Mouse (Mus musculus): ENCODE data around the gene Dnaja3. TPM values are rescaled to one million over a fixed set of nuclear protein-coding genes. Genes with fewer than 3 reads are reported as not detected.

Dnaja3 gene
- polyA plus RNA-seq, 1 experiment: 26.9 TPM

GRCm38 (mm10) chr16:4642190-4642589 lies 2.4 kb downstream of the Dnaja3 start:
- no peak for DNase-seq (ENCODE audit: low read depth)

GRCm38 (mm10) chr16:4642937-4643336 lies 3.1 kb downstream of the Dnaja3 start:
- DNase-seq (ENCODE audit: low read depth): peak; percentile 96

- no peak for DNase-seq (ENCODE audit: low read depth)
Observed at GRCm38 (mm10) chr16:4643670-4644419, 4.1 kb downstream of the Dnaja3 start.

- no peak for DNase-seq (ENCODE audit: low read depth)
Observed at GRCm38 (mm10) chr16:4645867-4646266, 6.1 kb downstream of the Dnaja3 start.

- no peak for DNase-seq (ENCODE audit: low read depth)
Observed at GRCm38 (mm10) chr16:4646831-4647230, 7.0 kb downstream of the Dnaja3 start.

- DNase-seq (ENCODE audit: low read depth): no peak
Observed at GRCm38 (mm10) chr16:4647651-4648141, 7.9 kb downstream of the Dnaja3 start.

- no peak for DNase-seq (ENCODE audit: low read depth)
Observed at GRCm38 (mm10) chr16:4648416-4649023, 8.7 kb downstream of the Dnaja3 start.

- no peak for DNase-seq (ENCODE audit: low read depth)
Observed at GRCm38 (mm10) chr16:4649211-4649610, 9.4 kb downstream of the Dnaja3 start.

GRCm38 (mm10) chr16:4649692-4650091 lies 9.9 kb downstream of the Dnaja3 start:
- no peak for DNase-seq (ENCODE audit: low read depth)

GRCm38 (mm10) chr16:4650161-4650560 lies 10.4 kb downstream of the Dnaja3 start:
- no peak for DNase-seq (ENCODE audit: low read depth)

GRCm38 (mm10) chr16:4651081-4651480 lies 11.3 kb downstream of the Dnaja3 start:
- no peak for DNase-seq (ENCODE audit: low read depth)

GRCm38 (mm10) chr16:4651624-4652023 lies 11.8 kb downstream of the Dnaja3 start:
- DNase-seq (ENCODE audit: low read depth): no peak

GRCm38 (mm10) chr16:4652707-4653416 lies 13.1 kb downstream of the Dnaja3 start:
- DNase-seq (ENCODE audit: low read depth): no peak

GRCm38 (mm10) chr16:4654706-4655105 lies 14.9 kb downstream of the Dnaja3 start:
- no peak for DNase-seq (ENCODE audit: low read depth)

- no peak for DNase-seq (ENCODE audit: low read depth)
Observed at GRCm38 (mm10) chr16:4655251-4655734, 15.5 kb downstream of the Dnaja3 start.

- no peak for DNase-seq (ENCODE audit: low read depth)
Observed at GRCm38 (mm10) chr16:4655764-4656570, 16.2 kb downstream of the Dnaja3 start.

GRCm38 (mm10) chr16:4656571-4657081 lies 16.8 kb downstream of the Dnaja3 start:
- DNase-seq (ENCODE audit: low read depth): no peak

GRCm38 (mm10) chr16:4658781-4659245 lies 19.0 kb downstream of the Dnaja3 start:
- no peak for DNase-seq (ENCODE audit: low read depth)

GRCm38 (mm10) chr16:4659326-4659725 lies 19.5 kb downstream of the Dnaja3 start:
- no peak for DNase-seq (ENCODE audit: low read depth)

- DNase-seq (ENCODE audit: low read depth): no peak
Observed at GRCm38 (mm10) chr16:4661605-4662004, 21.8 kb downstream of the Dnaja3 start.

GRCm38 (mm10) chr16:4663806-4664205 lies 24.0 kb downstream of the Dnaja3 start:
- no peak for DNase-seq (ENCODE audit: low read depth)

All from gonadal fat pad, adult 2 months (tissue).